Mouse (Mus musculus): ENCODE results near the gene Slc46a2.

Slc46a2 gene

DNA sequence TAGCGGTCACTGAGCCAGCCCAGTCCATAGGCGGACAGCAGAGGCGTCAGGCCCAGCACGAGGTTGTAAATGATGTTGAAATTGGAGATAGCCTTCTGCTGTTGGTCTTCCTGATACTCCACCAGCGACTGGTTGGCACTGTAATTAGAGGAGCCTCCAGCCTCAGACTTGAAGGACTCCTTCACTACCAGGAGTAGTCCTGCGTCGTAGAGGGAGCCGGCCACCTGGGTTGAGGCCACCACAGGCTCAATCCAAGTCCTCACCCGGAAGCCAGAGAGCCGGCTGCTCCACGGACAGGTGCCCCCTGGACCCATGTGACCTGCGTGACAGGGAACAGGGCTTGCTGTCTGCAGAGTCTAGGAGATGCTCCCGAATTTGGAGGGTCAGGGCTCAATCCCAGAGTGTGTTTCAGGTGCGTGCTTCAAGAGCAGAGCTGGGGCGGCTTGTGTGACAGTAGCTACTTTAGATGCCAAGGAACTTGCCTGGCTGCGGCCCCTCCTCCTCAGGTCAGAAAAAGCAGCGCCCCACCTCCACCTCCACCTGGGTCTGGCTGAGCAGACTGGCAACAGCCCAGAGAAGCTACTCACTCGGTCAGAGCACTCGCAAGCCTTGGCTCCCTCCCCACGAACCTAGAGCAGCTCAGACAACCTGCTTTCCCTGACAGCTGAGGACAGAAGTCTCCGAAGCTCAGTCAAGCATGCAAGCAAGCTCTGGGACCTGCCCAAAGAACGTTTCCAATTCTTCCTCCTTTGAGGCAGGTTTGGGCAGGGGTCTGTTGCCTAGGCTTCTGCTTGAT is at the start of gene Slc46a2:
TSS of gene Slc46a2 (minus strand) at position 449 of the 796 bp plus-strand sequence.
- DNase-seq (ENCODE audit: low spot score in 2 of 2) = no peak

DNA sequence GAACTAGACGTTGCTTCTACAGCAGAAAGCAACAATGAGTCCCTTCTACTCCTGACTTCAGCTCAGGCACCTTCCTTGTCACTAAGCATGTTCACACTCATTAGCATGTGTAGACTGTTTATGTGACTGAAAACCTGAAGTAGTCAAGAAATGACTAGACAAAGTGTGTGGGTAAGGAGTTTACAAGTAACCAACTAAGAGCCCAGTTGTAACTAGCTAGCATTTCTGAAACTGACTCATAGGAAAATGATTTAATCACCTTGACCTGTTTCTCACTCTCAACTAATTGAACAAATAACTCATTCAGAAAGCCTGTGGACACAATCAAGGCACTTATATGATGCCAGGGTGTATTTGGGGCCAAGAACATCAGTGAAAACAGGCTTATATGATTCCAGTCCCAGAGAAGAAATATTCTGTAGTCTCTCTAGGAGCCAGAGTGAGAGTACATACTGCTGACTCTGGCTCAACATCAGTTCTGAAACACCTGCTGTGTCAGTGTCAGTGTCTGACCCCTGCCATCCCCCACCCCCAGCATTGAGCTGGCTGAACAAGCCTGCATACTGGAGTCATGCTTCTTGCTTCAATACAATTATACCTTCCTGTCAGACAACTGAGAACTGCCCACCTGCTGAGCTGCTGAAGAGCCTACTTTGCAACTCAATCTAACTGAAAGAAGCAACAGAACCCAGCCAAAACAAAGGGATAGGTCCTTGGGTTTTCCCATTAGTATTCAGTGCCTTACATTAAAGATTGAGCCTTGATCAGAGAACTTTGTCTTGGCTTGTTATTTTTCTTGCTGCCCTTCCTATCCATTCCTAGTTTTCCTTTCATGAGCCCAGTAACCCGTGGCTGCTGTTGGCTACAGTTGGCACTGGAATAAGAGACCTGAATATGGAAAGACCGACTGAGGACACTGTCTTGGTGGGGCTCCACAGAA is 48.8 kb upstream of the Slc46a2 start, which contains the start of gene Mup6:
TSS of gene Mup6 (plus strand) at position 890 of the 940 bp plus-strand sequence.
- no peak for DNase-seq (ENCODE audit: low spot score in 2 of 2)

DNA sequence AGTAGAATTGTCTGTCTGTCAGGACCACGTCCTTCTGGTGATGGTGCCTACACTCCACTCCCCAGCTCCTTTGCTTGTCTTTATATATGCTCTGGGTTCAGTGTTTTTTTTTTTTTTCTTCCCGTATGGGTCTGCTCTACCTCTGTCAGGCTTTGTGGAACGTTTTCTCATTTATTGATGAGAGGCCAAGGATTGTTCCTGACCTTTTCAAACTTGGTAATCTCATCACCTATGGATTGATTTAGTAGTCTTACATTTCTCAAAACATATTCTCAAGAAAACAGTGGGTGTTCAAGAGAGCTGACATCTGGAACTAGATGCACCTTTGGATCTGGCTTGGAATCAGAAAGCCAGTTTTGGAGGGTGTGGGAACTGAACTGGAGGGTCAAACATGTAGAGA is 45.8 kb upstream of the Slc46a2 start, which contains the start of gene Mup4:
TSS of gene Mup4 (minus strand) at position 101 of the 400 bp plus-strand sequence.
- no peak for DNase-seq (ENCODE audit: low spot score in 2 of 2)

- no peak for DNase-seq (ENCODE audit: low spot score in 2 of 2)
Measured at GRCm38 (mm10) chr4:59937543-59937942, 22.7 kb upstream of the Slc46a2 start.

GRCm38 (mm10) chr4:59932505-59933281 is 17.8 kb upstream of the Slc46a2 start:
- DNase-seq (ENCODE audit: low spot score in 2 of 2) = peak in 1 of 2 experiments; percentile 14

GRCm38 (mm10) chr4:59928347-59928746 is 13.5 kb upstream of the Slc46a2 start:
- peak in 1 of 2 experiments; percentile 72 for DNase-seq (ENCODE audit: low spot score in 2 of 2)

DNA sequence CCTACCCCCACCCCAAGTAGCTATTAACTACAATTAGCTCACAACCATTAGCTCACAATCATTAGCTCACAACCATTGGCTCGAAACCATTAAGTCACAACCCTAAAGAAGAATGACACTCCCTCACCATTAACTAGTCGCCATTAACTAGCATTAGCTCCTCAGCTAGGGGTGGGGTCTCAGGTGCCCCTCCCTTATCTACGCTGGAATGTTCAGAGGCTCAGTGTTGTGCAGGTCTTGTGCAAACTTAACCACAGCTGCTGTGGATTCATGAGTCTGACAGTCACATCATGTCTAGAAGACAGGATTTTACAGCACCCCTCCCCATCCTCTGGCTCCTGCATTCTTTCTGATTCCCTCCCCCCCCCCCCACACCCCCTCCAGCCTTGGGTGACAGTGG is 12.8 kb upstream of the Slc46a2 start:
- DNase-seq (ENCODE audit: low spot score in 2 of 2) = no peak

- no peak for DNase-seq (ENCODE audit: low spot score in 2 of 2)
Measured at GRCm38 (mm10) chr4:59925082-59925481, 10.2 kb upstream of the Slc46a2 start.

DNA sequence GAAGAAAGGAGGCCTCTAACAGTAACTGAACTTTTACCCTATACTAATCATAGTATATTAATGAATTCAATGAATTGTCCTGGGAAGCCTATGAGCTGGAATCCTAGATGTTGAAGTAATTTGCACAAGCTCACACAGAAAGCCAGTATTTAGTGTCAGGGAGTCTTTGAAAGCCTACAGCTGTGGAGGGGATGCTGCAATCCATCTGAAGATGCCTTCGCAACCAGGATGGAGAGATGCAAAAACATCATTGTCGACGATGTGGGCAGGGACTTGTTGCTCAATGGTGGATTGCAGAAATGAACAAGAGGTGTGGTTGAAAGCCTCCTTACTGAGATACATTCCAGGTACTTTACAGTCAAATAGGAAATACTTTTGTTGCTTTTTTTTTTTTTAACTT is 3.1 kb upstream of the Slc46a2 start:
- no peak for DNase-seq (ENCODE audit: low spot score in 2 of 2)

GRCm38 (mm10) chr4:59908785-59909184 is 6.1 kb downstream of the Slc46a2 start:
- DNase-seq (ENCODE audit: low spot score in 2 of 2) = no peak

- DNase-seq (ENCODE audit: low spot score in 2 of 2) = no peak
Measured at GRCm38 (mm10) chr4:59907657-59908230, 7.1 kb downstream of the Slc46a2 start.

DNA sequence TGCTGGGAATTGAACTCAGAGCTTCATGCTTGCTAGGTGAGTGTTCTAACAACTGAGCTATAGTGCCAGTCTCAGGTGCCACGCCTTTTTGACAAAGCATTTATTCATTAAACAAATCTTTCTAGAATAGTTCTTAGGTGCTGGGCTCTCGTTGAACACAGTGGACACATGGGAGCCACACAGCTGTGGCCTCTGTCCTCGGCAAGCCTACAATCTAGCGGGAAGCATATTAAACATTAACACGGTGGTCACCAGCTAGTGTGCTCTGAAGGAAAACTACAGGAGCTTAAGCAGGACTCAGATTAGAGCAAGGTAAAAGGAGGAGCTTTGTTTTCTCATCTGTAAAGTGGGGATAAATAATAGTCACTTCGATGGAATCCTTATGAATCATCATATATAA is 7.8 kb downstream of the Slc46a2 start:
- DNase-seq (ENCODE audit: low spot score in 2 of 2) = no peak

GRCm38 (mm10) chr4:59902547-59902946 is 12.3 kb downstream of the Slc46a2 start:
- DNase-seq (ENCODE audit: low spot score in 2 of 2) = no peak

GRCm38 (mm10) chr4:59901810-59902209 is 13.0 kb downstream of the Slc46a2 start:
- no peak for DNase-seq (ENCODE audit: low spot score in 2 of 2)

DNA sequence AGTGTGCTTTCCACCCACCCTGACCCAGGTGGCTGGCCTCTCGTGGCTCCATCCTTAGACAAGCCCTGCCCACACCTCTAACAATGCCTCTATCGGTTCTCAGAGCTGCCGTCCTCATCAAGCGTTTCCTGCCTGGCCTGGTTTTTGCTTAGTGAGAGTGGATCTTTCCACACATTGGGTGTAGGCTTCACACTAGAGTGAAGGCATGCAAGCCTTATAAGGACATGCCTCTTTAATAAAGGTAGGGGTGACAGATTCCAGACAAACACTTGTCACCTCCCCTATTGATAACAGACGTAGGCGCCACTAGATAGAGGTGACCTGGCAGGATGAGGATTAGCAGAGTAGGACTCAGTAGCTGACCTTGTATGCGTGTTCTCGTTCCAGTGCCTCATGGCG is 16.3 kb downstream of the Slc46a2 start:
- DNase-seq (ENCODE audit: low spot score in 2 of 2) = no peak

- DNase-seq (ENCODE audit: low spot score in 2 of 2) = no peak
Measured at GRCm38 (mm10) chr4:59897814-59898520, 16.9 kb downstream of the Slc46a2 start.

GRCm38 (mm10) chr4:59896000-59896399 is 18.9 kb downstream of the Slc46a2 start:
- DNase-seq (ENCODE audit: low spot score in 2 of 2) = no peak

DNA sequence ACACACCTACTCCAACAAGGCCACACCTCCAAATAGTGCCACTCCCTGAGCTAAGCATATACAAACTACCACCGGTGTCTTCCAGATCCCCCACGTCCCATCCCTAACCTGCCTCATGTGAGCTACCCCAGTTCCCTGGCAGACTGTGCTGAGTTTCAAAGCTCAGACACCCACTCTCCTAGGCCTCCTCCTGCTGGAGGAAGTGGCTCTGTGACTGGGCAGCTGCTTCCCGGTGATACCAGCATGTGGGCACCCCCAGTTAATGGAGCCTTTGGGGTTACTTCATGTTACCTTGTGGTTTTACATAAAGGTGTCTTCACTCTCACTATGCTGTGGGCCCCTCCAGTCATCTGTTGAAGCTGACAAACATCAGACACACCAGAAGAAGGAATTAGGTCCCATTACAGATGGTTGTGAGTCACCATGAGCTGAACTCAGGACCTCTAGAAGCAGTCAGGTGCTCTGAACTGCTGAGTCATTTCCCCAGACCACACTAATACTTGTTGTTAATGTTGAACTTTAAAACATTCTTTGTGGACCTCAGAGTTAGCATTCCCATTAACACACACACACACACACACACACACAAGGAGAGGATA is 19.8 kb downstream of the Slc46a2 start:
- no peak for DNase-seq (ENCODE audit: low spot score in 2 of 2)

DNA sequence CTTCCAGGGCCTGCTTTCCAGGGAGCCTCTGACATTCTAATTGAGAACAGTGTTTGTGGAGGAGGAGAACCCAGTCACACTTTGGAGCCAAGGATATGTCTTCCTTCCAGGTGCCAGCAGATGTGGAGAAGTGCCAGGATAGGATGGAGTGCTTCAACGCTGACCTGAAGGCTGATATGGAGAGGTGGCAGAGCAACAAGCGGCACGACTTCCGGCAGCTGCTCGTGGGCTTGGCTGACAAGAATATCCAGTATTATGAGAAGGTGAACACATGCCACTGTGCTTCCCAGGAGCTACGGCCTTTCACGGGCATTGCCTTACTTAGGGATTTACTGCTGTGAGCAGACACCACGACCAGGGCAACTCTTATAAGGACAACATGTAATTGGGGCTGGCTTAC is 20.4 kb downstream of the Slc46a2 start:
- no peak for DNase-seq (ENCODE audit: low spot score in 2 of 2)

DNA sequence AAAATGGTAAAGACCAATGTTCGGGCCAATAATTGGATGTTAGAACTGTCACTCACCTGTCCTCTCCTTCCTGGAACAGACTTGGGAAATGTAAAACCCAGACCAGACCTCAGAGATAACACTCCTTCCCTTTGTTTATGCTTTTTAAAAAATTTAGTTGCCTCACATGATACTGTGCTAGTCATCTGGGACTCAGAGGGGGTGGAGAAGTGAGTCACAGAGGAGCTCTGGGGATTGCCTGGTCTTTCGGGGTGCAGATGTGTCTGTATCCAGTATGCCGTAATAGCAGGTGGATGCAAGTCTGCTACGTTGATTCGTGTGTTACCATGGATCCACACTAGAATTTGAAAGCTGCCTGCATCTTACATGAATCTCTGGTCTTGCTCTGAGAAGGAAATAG is 22.1 kb downstream of the Slc46a2 start:
- no peak for DNase-seq (ENCODE audit: low spot score in 2 of 2)
